24 mouse cellular contexts compared by ENCODE assay signal in the genomic region with DNA sequence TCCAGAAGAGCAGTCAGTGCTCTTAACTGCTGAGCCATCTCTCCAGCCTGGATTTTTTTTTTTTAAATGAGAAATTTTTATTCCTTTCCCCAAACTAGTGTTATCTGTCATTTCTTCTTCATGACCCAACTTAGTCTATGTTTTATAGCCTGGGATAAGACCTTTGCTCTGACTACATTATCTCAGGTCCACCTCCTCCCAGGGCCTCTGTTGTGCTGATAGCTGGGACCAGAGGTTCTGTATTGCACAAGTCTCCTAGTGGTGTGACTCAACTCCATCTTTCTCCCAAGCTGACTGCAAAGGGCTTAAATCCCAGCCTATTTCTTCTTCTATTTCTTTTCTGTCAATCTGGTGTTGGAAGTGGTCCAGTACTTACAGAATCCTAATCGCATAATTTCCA. TPM values are rescaled to one million over a fixed set of nuclear protein-coding genes. Genes with fewer than 3 reads are reported as not detected.
DNase-seq lines count a peak whose midpoint lies in the region; ATAC-seq and TF ChIP-seq lines count a peak whose summit lies in the region.
"Had no signal": no experiment of that assay in that cellular context is flagged by ENCODE, and none has a peak within 500 bp of the region (broad histone marks: within the 10 kb centered on the region; RNA-seq: fewer than 3 reads in every experiment).

No protein-coding gene starts in this region.

- no peak overlapping the region for H3K9ac ChIP-seq in intestine, embryonic 15.5 days
- H3K9ac ChIP-seq in intestine, embryonic 16.5 days (ENCODE audit: low read depth, low read length): no peak overlapping the region
- no peak overlapping the region for H3K9ac ChIP-seq in intestine, postnatal 0 days (ENCODE audit: low read depth, low read length)

- H3K4me3 ChIP-seq in C2C12 (ENCODE audit: insufficient read depth, poor library complexity, severe bottlenecking): no peak overlapping the region
- no peak overlapping the region for H3K4me3 ChIP-seq in intestine, embryonic 15.5 days (replicated peaks)
- no peak overlapping the region for H3K4me3 ChIP-seq in intestine, embryonic 16.5 days (ENCODE audit: low read length)
- no peak overlapping the region for H3K4me3 ChIP-seq in intestine, postnatal 0 days (ENCODE audit: low read depth, low read length)
- H3K4me3 ChIP-seq in cerebellum, adult 2 months (replicated peaks; ENCODE audit: insufficient read depth, low read depth, low read length): no peak overlapping the region

- no peak overlapping the region for H3K27ac ChIP-seq in intestine, embryonic 15.5 days
- no peak overlapping the region for H3K27ac ChIP-seq in intestine, embryonic 16.5 days (ENCODE audit: low read length)
- no peak overlapping the region for H3K27ac ChIP-seq in intestine, postnatal 0 days (ENCODE audit: low read depth, low read length)
- no peak overlapping the region for H3K27ac ChIP-seq in cerebellum, adult 2 months (ENCODE audit: insufficient read depth, low read length)

- WGBS in intestine, embryonic 15.5 days: 82% methylated on average over 1 of the region's 1 CpGs
- WGBS in intestine, embryonic 16.5 days: 75% methylated on average over 1 of the region's 1 CpGs
- 79% methylated on average over 1 of the region's 1 CpGs for WGBS in intestine, postnatal 0 days
- 79% methylated on average over 1 of the region's 1 CpGs for WGBS in cerebellum, adult 2 months

- ATAC-seq in intestine, embryonic 15.5 days: peak; percentile 91
- peak; percentile 98 for ATAC-seq in intestine, embryonic 16.5 days
- ATAC-seq in intestine, postnatal 0 days: peak; percentile 80; the same call in 1 of the 2 replicates
- no peak for ATAC-seq in inflammation-experienced regulatory T-cells, adult 6 months
- ATAC-seq: activated CD4-positive, CD25-positive, alpha-beta regulatory T cell, adult 4 months; CD4-positive, CD25-positive, alpha-beta regulatory T cell, adult 4 months; Patski had no signal

- TF ChIP-seq POLR2A in cerebellum, adult 2 months (IDR thresholded peaks at IDR 0.05; ENCODE audit: borderline replicate concordance, insufficient read depth, low read length): no peak

- H3K9me3 ChIP-seq in intestine, embryonic 15.5 days: no peaks in the 10 kb centered on the region
- H3K9me3 ChIP-seq in intestine, embryonic 16.5 days (ENCODE audit: control insufficient read depth, low read length): no peaks in the 10 kb centered on the region; the same call in 1 of the 2 replicates
- no peaks in the 10 kb centered on the region for H3K9me3 ChIP-seq in intestine, postnatal 0 days (ENCODE audit: control insufficient read depth)

- H3K4me2 ChIP-seq in intestine, embryonic 15.5 days (replicated peaks): no peak overlapping the region
- H3K4me2 ChIP-seq in intestine, embryonic 16.5 days (ENCODE audit: low read depth, low read length): no peak overlapping the region
- no peak overlapping the region for H3K4me2 ChIP-seq in intestine, postnatal 0 days (replicated peaks; ENCODE audit: low read depth)

- DNase-seq in cerebellum, adult 2 months: no peak
- DNase-seq in right cerebral cortex, postnatal 10 days (ENCODE audit: low spot score in 2 of 2): no peak
- no peak for DNase-seq in left cerebral cortex, postnatal 36 days (ENCODE audit: low spot score in 2 of 2)
- DNase-seq: adrenal gland, adult 2 months; adrenal gland, adult 8-10 months; adrenal gland, postnatal 10 days; adrenal gland, postnatal 14 days; adrenal gland, postnatal 25 days; adrenal gland, postnatal 36 days; B cell, adult 2 months; cerebellum, adult 11 months; cerebellum, adult 11-12 months; cerebellum, adult 18-20 months had no signal

- H3K79me3 ChIP-seq in C2C12 (ENCODE audit: low read depth): no peaks in the 10 kb centered on the region

- H3K36me3 ChIP-seq in C2C12 (ENCODE audit: control insufficient read depth, insufficient read depth): no peaks in the 10 kb centered on the region
- no peaks in the 10 kb centered on the region for H3K36me3 ChIP-seq in intestine, embryonic 15.5 days
- H3K36me3 ChIP-seq in intestine, embryonic 16.5 days (ENCODE audit: control insufficient read depth, insufficient read depth, low read length): no peaks in the 10 kb centered on the region
- no peaks in the 10 kb centered on the region for H3K36me3 ChIP-seq in intestine, postnatal 0 days (ENCODE audit: control insufficient read depth, insufficient read depth)
- H3K36me3 ChIP-seq: G1E had no signal

- H3K27me3 ChIP-seq in C2C12 (ENCODE audit: control insufficient read depth, insufficient read depth, insufficient read length): no peaks in the 10 kb centered on the region
- no peaks in the 10 kb centered on the region for H3K27me3 ChIP-seq in intestine, embryonic 15.5 days (replicated peaks)
- no peaks in the 10 kb centered on the region for H3K27me3 ChIP-seq in intestine, embryonic 16.5 days (replicated peaks; ENCODE audit: control insufficient read depth, insufficient read depth, low read length)
- H3K27me3 ChIP-seq in intestine, postnatal 0 days (replicated peaks; ENCODE audit: control insufficient read depth, insufficient read depth, low read length): no peaks in the 10 kb centered on the region
- H3K27me3 ChIP-seq in cerebellum, adult 2 months (ENCODE audit: control insufficient read depth, insufficient read depth, low read length): no peaks in the 10 kb centered on the region
- H3K27me3 ChIP-seq: CH12.LX had no signal

- no peaks in the 10 kb centered on the region for H3K79me2 ChIP-seq in C2C12 (ENCODE audit: control insufficient read depth, insufficient read depth)

- H3ac ChIP-seq in C2C12 (ENCODE audit: control insufficient read depth, insufficient read length, low read depth): no peak overlapping the region

- TF ChIP-seq CTCF in C2C12 (IDR thresholded peaks at IDR 0.05; ENCODE audit: control insufficient read depth, insufficient read depth, insufficient read length): no peak
- TF ChIP-seq CTCF in intestine, postnatal 0 days (IDR thresholded peaks at IDR 0.05; ENCODE audit: low read depth): no peak
- no peak for TF ChIP-seq CTCF in cerebellum, adult 2 months (IDR thresholded peaks at IDR 0.05; ENCODE audit: borderline replicate concordance, insufficient read depth, low read depth, low read length)

- intact Hi-C loops in left cerebral cortex, postnatal 36 days (cut with DNase I): no loop called here

- H3K4me1 ChIP-seq in intestine, embryonic 15.5 days (replicated peaks): no peaks in the 10 kb centered on the region
- H3K4me1 ChIP-seq in intestine, embryonic 16.5 days (ENCODE audit: control insufficient read depth, insufficient read depth, low read length): no peaks in the 10 kb centered on the region
- H3K4me1 ChIP-seq in intestine, postnatal 0 days (replicated peaks; ENCODE audit: control insufficient read depth, insufficient read depth, low read length): no peaks in the 10 kb centered on the region
- H3K4me1 ChIP-seq in cerebellum, adult 2 months (ENCODE audit: control insufficient read depth, insufficient read depth, low read length): no peaks in the 10 kb centered on the region

TF ChIP-seq in C2C12, 6 proteins besides CTCF, POLR2A, EP300 and RAD21:
- TF ChIP-seq FOSL1 (IDR thresholded peaks at IDR 0.05; ENCODE audit: insufficient read depth, low read length, poor library complexity, severe bottlenecking) (no peak), CEBPB (IDR thresholded peaks at IDR 0.05; ENCODE audit: low read depth) (peak; percentile 5)

RNA-seq across cellular contexts. Expression of gene Dnah5, which starts 56.7 kb away (rescaled TPM):
- 0.29 TPM for polyA plus RNA-seq in C2C12 (2012; fragmentation: generic; extraction: Trizol)
- polyA plus RNA-seq in intestine, embryonic 15.5 days (2015; fragmentation: Nextera tagmentation; extraction: Ambion mirVana): 0.01 TPM in 2 replicates
- polyA plus RNA-seq in intestine, embryonic 16.5 days (2015; fragmentation: Nextera tagmentation; extraction: Ambion mirVana): 0.01 TPM in 2 replicates
- polyA plus RNA-seq in intestine, postnatal 0 days (2015; fragmentation: Nextera tagmentation; extraction: Ambion mirVana): 0.01 and 0.04 TPM in 2 replicates
- polyA plus RNA-seq in cerebellum, adult 2 months (2012; rRNA removed): 0.25 TPM in 2 replicates
- 1 to 10 TPM; 2.1 to 2.8 TPM for total RNA-seq in left cerebral cortex, postnatal 36 days (2021)
- polyA plus RNA-seq in inflammation-experienced regulatory T-cells, adult 6 months (2017; shearing (Covaris generic)): under 1 TPM in 1 of 3 experiments, not detected in 2; 0.03 TPM
- total RNA-seq: MEL had no signal
- polyA plus RNA-seq: CD4-positive, CD25-positive, alpha-beta regulatory T cell, adult 4 months; G1E had no signal
